Mouse (Mus musculus) hindbrain, embryonic 15.5 days (tissue): ENCODE results near the gene Zfp142. TPM values are rescaled to one million over a fixed set of nuclear protein-coding genes. Genes with fewer than 3 reads are reported as not detected.

ENCODE experiments used
- ATAC-seq: fragments of 200-750 bp; cut with Nextera tagmentation; 2 replicates; pipeline ENCODE4 v1.8.0; 2017; ENCODE audit warnings: low read depth, moderate number of reproducible peaks, moderate TSS enrichment; ENCODE audit not compliant: low FRiP score
- H3K27ac ChIP-seq: fragments of 300-500 bp; sonication (generic); replicated peaks from 2 replicates; pipeline ENCODE4 v1.5.1; 2015; ENCODE audit warnings: mild to moderate bottlenecking, inconsistent platforms
- H3K27me3 ChIP-seq: fragments of 300-500 bp; sonication (generic); 2 replicates; pipeline ENCODE4 v1.6.1; 2015; ENCODE audit warnings: control low read depth, inconsistent platforms
- H3K36me3 ChIP-seq: fragments of 300-500 bp; sonication (generic); 2 replicates; pipeline ENCODE4 v1.6.1; 2015; ENCODE audit warnings: control low read depth, inconsistent platforms
- H3K4me1 ChIP-seq: fragments of 300-500 bp; sonication (generic); replicated peaks from 2 replicates; pipeline ENCODE4 v1.6.1; 2015; ENCODE audit warnings: control low read depth, inconsistent platforms
- H3K4me2 ChIP-seq: fragments of 300-500 bp; sonication (generic); 2 replicates; pipeline ENCODE4 v1.6.1; 2015; ENCODE audit warnings: moderate library complexity, mild to moderate bottlenecking, inconsistent platforms
- H3K4me3 ChIP-seq: fragments of 300-500 bp; sonication (generic); 2 replicates; pipeline ENCODE4 v1.5.1; 2015; ENCODE audit warnings: mild to moderate bottlenecking, inconsistent platforms
- H3K9ac ChIP-seq: fragments of 300-500 bp; sonication (generic); 2 replicates; pipeline ENCODE4 v1.6.1; 2015; ENCODE audit warnings: inconsistent platforms
- H3K9me3 ChIP-seq: fragments of 300-500 bp; sonication (generic); 2 replicates; pipeline ENCODE4 v1.6.1; 2016; ENCODE audit warnings: control low read depth, inconsistent platforms
- WGBS: fragments of 180-500 bp; shearing (Covaris S2); methylation state at CpG from one replicate; pipeline ENCODE4 v1.1.7; 2015; 5-methylcytosine and 5-hydroxymethylcytosine counted together
- polyA plus RNA-seq: library from polyadenylated mRNA; unstranded; fragments of >200 nt; fragmentation: Nextera tagmentation; extraction: Ambion mirVana; gene quantifications from 2 replicates; pipeline ENCODE4 v1.2.1, GENCODE M21; 2015

Gene Zfp142
- polyA plus RNA-seq: 8.1 and 8.3 TPM in 2 replicates

DNA sequence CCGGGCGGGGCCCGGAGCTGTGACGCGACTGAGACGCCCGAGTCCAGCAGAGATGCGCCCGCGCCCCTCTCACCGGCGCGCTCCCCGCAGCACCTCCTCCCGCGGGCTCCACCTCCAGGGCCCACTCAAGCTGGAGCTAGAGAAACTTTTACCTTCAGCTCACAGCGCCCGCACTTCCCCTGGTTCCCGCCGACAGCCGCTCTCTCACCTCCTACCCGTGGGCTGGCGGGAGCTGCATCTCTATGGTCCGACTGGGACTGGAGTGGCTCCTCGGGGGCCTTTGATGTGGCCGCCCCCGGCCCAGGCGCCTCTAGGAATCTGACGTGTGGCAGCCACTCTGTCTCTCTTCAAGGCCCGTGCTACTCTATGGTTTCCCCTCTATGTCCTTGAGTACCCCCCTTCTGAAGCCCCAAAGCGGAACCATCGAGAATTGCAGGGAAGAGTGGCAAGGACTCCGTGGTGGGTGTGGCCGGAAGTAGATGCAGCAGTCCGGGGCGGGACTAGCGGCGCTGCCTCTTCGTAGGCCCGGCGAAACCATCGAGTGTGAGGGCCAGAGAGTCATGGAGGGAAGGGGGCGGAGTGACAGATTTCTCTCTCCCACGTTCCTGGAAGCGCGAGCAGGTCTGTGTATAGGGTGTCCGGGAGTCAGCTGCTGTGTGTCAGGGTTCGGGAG lies at the start of gene Zfp142, which contains the start of gene Bcs1l:
Gene Zfp142, minus strand, starts transcription at position 474 of the 673 bp plus-strand sequence.
Gene Bcs1l, plus strand, starts transcription at position 517 of the 673 bp plus-strand sequence.
- Histone ChIP-seq H3K27me3 (no peaks in the 10 kb centered on the region), H3K36me3 (peaks cover 31% of the 10 kb centered on the region), H3K4me2 (peak within 1 kb of the TSS; percentile 75), H3K9ac (peak within 1 kb of the TSS; percentile 80), H3K27ac (peak within 1 kb of the TSS; percentile 90), H3K4me3 (peak within 1 kb of the TSS; percentile 94), H3K4me1 (peaks cover 38% of the 10 kb centered on the region), H3K9me3 (no peaks in the 10 kb centered on the region)
- WGBS: under 1% methylated on average over 48 of the region's 48 CpGs
- peak; percentile 99 for ATAC-seq

DNA sequence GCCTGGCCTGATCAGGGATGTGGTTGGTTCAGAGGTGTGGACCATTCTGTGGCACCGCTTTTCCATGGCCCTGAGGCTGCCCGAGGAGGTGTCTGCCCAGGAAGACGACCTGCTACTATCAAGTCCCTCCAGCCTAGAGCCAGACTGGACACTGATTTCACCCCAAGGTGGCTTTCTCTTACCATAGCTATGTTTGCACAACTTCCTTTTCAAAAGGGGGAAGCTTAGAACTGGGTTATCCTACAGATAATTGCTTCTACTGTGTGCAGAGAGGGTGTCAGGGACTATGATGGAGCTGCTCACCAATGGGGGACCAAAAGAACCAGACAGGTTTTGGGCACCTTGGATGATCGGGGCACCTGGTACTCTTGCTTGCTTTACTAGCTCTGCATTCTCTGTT lies 44.7 kb upstream of the Zfp142 start:
- no peak overlapping the region for H3K27ac ChIP-seq
- no peak overlapping the region for H3K4me2 ChIP-seq
- no peak overlapping the region for H3K4me3 ChIP-seq
- no peaks in the 10 kb centered on the region for H3K4me1 ChIP-seq
- ATAC-seq: no peak
- H3K9ac ChIP-seq: no peak overlapping the region
- WGBS: 87% methylated on average over 4 of the region's 4 CpGs
- no peaks in the 10 kb centered on the region for H3K9me3 ChIP-seq
- H3K27me3 ChIP-seq: no peaks in the 10 kb centered on the region
- H3K36me3 ChIP-seq: peaks cover 19% of the 10 kb centered on the region

DNA sequence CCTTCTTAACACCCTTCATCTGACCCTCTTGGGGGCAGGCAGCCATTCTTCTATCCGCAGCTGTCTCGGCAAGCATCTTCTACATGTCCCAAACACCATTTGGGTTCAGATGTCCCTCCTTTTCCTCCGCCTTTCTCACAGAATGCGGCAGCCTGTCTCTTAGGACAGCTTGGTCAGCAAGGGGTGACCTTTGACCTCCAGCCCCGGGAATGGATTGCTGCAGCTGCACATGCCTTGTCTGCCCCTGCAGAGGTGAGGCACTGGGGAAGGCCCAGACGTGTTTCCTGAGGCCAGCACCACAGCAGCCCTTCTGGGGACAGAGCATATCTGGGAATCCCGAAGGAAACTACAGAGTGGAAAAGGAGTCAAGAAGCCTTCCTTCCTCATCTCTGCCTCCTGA lies 40.0 kb upstream of the Zfp142 start:
- peaks cover 34% of the 10 kb centered on the region for H3K36me3 ChIP-seq
- H3K27me3 ChIP-seq: no peaks in the 10 kb centered on the region
- no peaks in the 10 kb centered on the region for H3K4me1 ChIP-seq
- H3K4me2 ChIP-seq: no peak overlapping the region
- H3K27ac ChIP-seq: no peak overlapping the region
- H3K4me3 ChIP-seq: no peak overlapping the region
- no peaks in the 10 kb centered on the region for H3K9me3 ChIP-seq
- WGBS: 43% methylated on average over 7 of the region's 7 CpGs
- no peak for ATAC-seq
- H3K9ac ChIP-seq: no peak overlapping the region

DNA sequence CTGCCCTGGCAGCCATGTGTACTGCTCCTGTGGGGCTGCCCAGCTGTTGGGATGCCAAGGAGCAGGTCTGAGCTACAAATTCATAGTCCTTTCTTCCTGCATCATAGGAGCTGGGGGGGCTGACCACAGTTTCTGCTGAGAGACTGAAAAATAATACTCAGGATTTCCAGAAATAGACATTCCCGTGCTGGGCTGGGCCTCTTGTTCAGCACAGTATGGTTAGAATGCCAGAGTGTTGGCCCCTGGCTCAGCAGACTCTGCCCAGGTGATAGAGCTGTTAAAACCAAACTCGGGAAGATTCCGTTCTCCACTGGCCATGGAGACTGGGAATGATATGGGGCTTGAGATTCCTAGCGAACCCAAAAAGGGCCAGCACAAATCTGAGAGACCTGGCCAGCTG lies 38.0 kb upstream of the Zfp142 start:
- no peaks in the 10 kb centered on the region for H3K9me3 ChIP-seq
- WGBS: 96% methylated on average over 4 of the region's 4 CpGs
- H3K27me3 ChIP-seq: no peaks in the 10 kb centered on the region
- no peak overlapping the region for H3K4me2 ChIP-seq
- no peak for ATAC-seq
- no peak overlapping the region for H3K27ac ChIP-seq
- peaks cover 43% of the 10 kb centered on the region for H3K36me3 ChIP-seq
- no peaks in the 10 kb centered on the region for H3K4me1 ChIP-seq
- H3K4me3 ChIP-seq: no peak overlapping the region
- no peak overlapping the region for H3K9ac ChIP-seq

DNA sequence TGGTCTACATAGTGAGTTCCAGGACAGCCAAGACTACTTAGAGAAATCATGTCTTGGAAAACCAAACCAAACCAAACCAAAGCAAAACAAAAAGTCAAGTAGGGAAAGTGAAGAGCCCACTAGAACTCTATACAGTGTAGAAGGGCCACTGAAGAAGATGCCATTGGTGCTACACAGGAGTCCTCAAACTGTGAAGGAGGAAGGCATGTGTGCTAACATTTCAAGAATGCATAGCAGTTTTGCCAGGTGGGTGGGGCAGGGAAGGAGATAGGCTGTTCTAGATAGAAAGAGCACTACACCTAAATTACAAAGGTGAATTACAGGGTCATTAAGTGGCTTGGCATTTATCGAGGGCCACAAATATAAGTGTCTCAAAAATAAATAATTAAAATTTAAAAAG lies 36.1 kb upstream of the Zfp142 start:
- H3K36me3 ChIP-seq: peaks cover 45% of the 10 kb centered on the region
- no peak overlapping the region for H3K4me3 ChIP-seq
- no peak overlapping the region for H3K9ac ChIP-seq
- no peaks in the 10 kb centered on the region for H3K9me3 ChIP-seq
- ATAC-seq: no peak
- no peaks in the 10 kb centered on the region for H3K4me1 ChIP-seq
- no peak overlapping the region for H3K4me2 ChIP-seq
- WGBS: 97% methylated on average over 1 of the region's 1 CpGs
- no peaks in the 10 kb centered on the region for H3K27me3 ChIP-seq
- no peak overlapping the region for H3K27ac ChIP-seq

DNA sequence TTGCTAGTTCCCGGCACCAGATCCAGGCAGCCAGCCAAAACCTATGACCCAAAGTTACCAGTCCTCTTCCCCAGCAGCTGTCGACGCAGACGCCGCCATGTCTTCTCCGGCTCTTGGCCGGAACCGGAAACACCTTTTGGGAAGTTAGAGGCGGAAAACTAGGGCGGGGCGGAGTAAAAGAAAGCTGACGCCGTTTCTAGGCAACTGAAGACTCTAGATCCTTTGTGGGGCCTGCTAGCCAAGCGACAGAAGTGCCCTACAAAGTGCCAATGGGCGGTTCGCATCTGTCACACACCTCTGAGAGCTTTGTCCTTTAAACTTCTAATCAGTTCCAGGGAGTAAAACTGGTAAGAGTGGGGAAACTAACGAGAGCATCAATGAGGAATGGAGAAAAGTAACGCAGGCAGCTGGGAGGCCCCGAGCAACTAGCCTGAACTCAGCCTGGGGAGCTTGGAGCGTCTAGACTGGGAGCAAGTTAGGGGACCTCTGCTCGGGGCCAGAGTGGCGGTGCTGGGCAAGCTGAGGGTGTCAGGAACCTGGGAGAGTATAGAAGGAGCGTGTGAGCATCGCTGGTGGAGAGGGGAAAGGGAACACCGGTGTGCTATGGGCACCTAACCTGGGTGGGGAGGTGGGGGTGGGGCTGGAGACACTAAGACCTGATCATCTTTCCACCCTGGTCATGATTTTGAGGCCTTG lies 13.4 kb upstream of the Zfp142 start, which contains the start of the genes Rnf25 and Stk36:
Gene Rnf25, minus strand, starts transcription at position 131 of the 696 bp plus-strand sequence.
Gene Stk36, plus strand, starts transcription at position 179 of the 696 bp plus-strand sequence.
- H3K27ac ChIP-seq: peak within 1 kb of the TSS; percentile 73
- ATAC-seq: peak; percentile 90
- 8% methylated on average over 25 of the region's 25 CpGs for WGBS
- H3K4me1 ChIP-seq: peaks cover 15% of the 10 kb centered on the region
- peak within 1 kb of the TSS; percentile 77 for H3K9ac ChIP-seq
- H3K36me3 ChIP-seq: peaks cover 24% of the 10 kb centered on the region
- H3K9me3 ChIP-seq: no peaks in the 10 kb centered on the region
- peak within 1 kb of the TSS; percentile 92 for H3K4me2 ChIP-seq
- no peaks in the 10 kb centered on the region for H3K27me3 ChIP-seq
- peak within 1 kb of the TSS; percentile 76 for H3K4me3 ChIP-seq

DNA sequence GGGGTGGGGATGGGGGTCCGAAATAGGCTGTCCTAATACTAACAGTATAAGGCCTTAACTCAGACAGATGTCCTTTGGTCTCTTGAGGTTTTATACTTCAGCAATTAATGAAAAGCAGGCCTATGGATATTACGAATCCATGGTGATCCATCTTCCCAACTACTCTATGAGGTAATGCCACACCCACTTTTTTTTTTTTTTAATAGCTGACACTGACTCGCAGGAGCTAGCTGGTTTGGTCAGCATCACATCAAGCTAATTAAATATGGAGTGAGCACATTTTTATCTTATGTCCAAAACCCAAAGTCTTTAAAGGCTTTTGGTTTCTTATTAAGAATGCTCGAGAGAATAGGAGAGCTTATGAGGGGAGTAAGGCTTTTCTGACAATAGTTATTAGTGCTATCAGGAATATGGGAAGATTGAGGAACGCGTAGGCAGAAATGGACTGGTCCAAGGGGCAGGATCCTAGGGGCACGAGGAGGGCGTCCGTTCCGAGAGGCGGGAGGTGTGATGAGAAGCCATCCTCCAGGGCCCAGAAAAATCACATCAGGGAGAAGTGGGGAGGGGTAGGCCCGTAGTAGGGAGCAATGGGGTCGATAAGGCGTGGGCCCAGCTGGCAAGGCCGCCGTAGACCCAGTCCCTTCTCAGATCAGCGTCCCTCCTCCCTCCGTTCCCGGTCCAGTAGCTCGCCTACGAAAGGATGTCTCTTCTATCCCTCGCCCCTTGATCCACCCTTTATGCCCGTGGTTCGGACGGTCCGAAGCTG lies 12.6 kb upstream of the Zfp142 start:
- peaks cover 26% of the 10 kb centered on the region for H3K36me3 ChIP-seq
- no peaks in the 10 kb centered on the region for H3K27me3 ChIP-seq
- H3K4me3 ChIP-seq: peak overlapping the region; percentile 76
- 9% methylated on average over 26 of the region's 26 CpGs for WGBS
- H3K27ac ChIP-seq: peak overlapping the region; percentile 73
- no peaks in the 10 kb centered on the region for H3K9me3 ChIP-seq
- H3K4me2 ChIP-seq: peak overlapping the region; percentile 92
- H3K9ac ChIP-seq: peak overlapping the region; percentile 77
- H3K4me1 ChIP-seq: peaks cover 15% of the 10 kb centered on the region
- ATAC-seq: peak; percentile 78

DNA sequence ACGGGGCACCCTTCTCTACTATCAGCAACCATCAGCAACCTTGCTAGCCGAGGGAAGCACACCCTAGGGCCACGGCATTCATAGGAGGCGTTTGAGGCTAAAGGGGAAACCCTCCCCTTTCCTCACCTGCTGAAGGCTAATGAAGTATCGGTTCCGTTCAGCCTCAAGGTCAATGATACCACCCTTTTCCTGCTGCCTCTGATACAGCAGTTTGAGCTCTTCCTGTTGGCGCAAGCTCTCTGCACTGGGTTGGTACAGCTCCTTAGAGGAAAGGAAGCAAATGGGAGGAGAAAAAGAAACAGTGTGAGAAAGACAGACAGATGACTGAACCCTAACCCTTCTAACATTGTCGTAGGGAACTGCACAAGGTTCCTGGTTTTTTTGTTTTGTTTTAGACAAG lies 6.4 kb upstream of the Zfp142 start:
- peaks cover 2% of the 10 kb centered on the region for H3K4me1 ChIP-seq
- peaks cover 65% of the 10 kb centered on the region for H3K36me3 ChIP-seq
- 91% methylated on average over 8 of the region's 8 CpGs for WGBS
- no peak overlapping the region for H3K4me2 ChIP-seq
- H3K9me3 ChIP-seq: no peaks in the 10 kb centered on the region
- no peak overlapping the region for H3K9ac ChIP-seq
- H3K27me3 ChIP-seq: no peaks in the 10 kb centered on the region
- no peak overlapping the region for H3K4me3 ChIP-seq
- no peak for ATAC-seq
- H3K27ac ChIP-seq: no peak overlapping the region

DNA sequence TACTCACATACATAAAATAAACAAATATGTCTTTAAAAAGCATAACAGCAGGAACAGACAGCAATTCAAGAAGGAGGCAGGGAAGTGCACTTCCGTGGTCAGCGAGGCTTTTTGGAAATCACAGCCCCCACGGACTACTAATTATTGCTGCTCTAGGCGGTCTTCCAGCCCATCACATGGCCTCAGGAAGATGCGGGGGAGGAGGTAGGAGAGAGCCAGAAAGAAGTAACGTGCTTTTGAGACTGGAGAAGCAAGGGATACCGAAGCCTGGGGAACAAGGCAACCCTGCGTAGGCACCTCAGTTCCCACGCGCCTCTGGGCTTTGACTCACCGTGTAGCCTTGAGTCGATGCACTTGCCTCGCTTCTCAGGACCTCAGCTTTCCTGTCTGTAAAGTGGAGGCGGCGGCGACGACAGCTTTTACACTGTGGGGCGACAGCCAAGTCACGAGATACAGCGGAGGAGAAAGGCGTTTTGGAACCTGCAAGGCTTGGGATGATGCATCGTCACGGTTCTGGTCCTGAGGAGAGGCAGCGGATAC lies 743 bp downstream of the Zfp142 start:
- Histone ChIP-seq H3K9me3 (no peaks in the 10 kb centered on the region), H3K4me1 (peaks cover 38% of the 10 kb centered on the region), H3K27ac (peak overlapping the region; percentile 90), H3K27me3 (no peaks in the 10 kb centered on the region), H3K36me3 (peaks cover 30% of the 10 kb centered on the region), H3K9ac (peak overlapping the region; percentile 80), H3K4me3 (peak overlapping the region; percentile 94), H3K4me2 (peak overlapping the region; percentile 75)
- WGBS: under 1% methylated on average over 24 of the region's 24 CpGs
- no peak for ATAC-seq

DNA sequence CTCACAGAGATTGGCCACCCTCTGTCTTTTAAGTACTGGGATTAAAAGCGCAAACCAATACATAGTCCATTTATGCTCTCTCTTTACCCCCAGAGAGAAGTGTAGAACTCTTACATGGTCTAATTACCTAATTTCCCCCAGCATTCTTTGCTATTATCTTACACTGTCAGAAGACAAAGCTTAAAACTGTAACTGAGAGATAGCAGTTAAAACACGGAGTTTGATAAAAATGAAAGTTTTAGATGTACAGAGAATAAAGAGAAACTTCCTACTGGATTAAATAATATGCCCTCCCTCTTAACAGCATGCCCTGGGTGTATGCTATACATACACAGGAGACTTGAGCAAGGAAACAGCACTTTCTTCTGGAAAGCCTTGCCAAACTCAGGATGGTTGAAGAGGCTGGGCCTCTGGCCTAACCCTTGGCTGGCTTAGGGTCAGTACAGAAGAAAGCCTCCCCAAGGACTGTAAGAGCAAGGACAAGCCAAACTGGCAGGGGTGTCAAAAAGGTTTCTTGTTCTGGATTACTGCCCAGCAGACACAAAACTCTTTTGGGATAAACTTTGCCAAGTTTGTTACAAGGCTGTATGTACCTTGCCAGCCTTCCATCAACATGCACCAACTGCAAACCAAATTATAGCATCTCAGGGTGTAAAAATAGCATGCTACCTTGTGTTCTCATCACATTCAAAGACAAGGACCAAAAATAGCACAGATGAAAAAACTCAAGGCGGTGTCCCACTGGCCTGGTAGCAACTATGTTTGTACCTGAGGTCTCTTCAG lies 3.2 kb downstream of the Zfp142 start:
- ATAC-seq: no peak
- no peak overlapping the region for H3K4me2 ChIP-seq
- H3K36me3 ChIP-seq: peaks cover 11% of the 10 kb centered on the region
- no peaks in the 10 kb centered on the region for H3K27me3 ChIP-seq
- H3K9ac ChIP-seq: no peak overlapping the region
- no peak overlapping the region for H3K27ac ChIP-seq
- no peaks in the 10 kb centered on the region for H3K9me3 ChIP-seq
- H3K4me1 ChIP-seq: peaks cover 38% of the 10 kb centered on the region
- WGBS: 95% methylated on average over 3 of the region's 3 CpGs
- H3K4me3 ChIP-seq: no peak overlapping the region

DNA sequence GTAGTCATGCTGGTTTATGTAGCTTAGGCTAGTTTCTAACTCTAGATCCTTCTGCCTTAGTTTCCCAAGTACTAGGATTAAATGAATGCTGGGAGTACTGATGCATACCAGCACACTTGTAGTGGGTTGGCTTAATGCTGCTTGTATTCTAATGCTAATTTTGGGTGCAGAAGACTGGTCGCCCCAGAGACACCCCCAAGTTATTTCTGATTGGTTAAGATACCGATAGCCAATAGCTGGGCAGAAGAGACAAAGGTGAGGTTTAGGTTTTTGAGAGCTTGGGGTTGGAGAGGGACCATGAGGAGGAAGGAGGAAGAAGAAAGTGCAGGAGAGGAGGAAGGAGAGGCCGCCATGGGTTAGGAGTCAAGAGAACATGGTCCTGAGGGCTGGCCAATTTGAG lies 5.4 kb downstream of the Zfp142 start:
- Histone ChIP-seq H3K36me3 (peaks cover 29% of the 10 kb centered on the region), H3K9me3 (no peaks in the 10 kb centered on the region), H3K4me1 (peaks cover 27% of the 10 kb centered on the region), H3K27me3 (no peaks in the 10 kb centered on the region), H3K4me3 (no peak overlapping the region), H3K27ac (no peak overlapping the region), H3K9ac (no peak overlapping the region), H3K4me2 (no peak overlapping the region)
- 77% methylated on average over 3 of the region's 3 CpGs for WGBS
- no peak for ATAC-seq
